Mouse (Mus musculus) erythroblast, embryonic 14.5 days (primary cell): ENCODE data around the gene Ahcyl1. TPM values are rescaled to one million over a fixed set of nuclear protein-coding genes. Genes with fewer than 3 reads are reported as not detected.
"Not testable (repeated sequence)": the region's sequence is repeated elsewhere in the genome, so short reads cannot be mapped to it uniquely, and the experiment has no call there.

Source experiments
- H3K27me3 ChIP-seq: 2 replicates; pipeline ENCODE4 v1.6.1; 2012; ENCODE audit warnings: inconsistent platforms; ENCODE audit not compliant: control insufficient read depth
- H3K36me3 ChIP-seq: 2 replicates; pipeline ENCODE4 v1.6.1; 2012; ENCODE audit warnings: mild to moderate bottlenecking, inconsistent platforms; ENCODE audit not compliant: control insufficient read depth
- H3K4me1 ChIP-seq: 2 replicates; pipeline ENCODE4 v1.6.1; 2012; ENCODE audit warnings: inconsistent platforms; ENCODE audit not compliant: control insufficient read depth
- H3K4me3 ChIP-seq: replicated peaks from 2 replicates; pipeline ENCODE3; 2012; ENCODE audit warnings: moderate library complexity, mild to moderate bottlenecking, inconsistent platforms
- H3K9me3 ChIP-seq: 2 replicates; pipeline ENCODE4 v1.6.1; 2012; ENCODE audit warnings: low read length, inconsistent platforms, mixed read lengths; ENCODE audit not compliant: control insufficient read depth
- GATA1 ChIP-seq: IDR thresholded peaks from 2 replicates; pipeline ENCODE4 v1.6.1; 2012; ENCODE audit warnings: low read length, inconsistent platforms, mixed read lengths
- TAL1 ChIP-seq: IDR thresholded peaks from 3 replicates; pipeline ENCODE4 v1.6.1; 2012; ENCODE audit warnings: low read length, inconsistent platforms, mixed read lengths
- polyA plus RNA-seq: library from polyadenylated mRNA; stranded (reverse); fragments of >175 nt; gene quantifications from 2 replicates; pipeline ENCODE4 v1.2.3, GENCODE M21; 2012

Gene Ahcyl1
- polyA plus RNA-seq, 1 experiment, result 0.44 TPM

- H3K27me3 ChIP-seq, result no peaks in the 10 kb centered on the region
- TF ChIP-seq GATA1 (no peak), TAL1 (no peak)
- H3K36me3 ChIP-seq, result peaks cover 3% of the 10 kb centered on the region; the same call in 1 of the 2 replicates
- no peaks in the 10 kb centered on the region for H3K9me3 ChIP-seq
- H3K4me1 ChIP-seq, result no peaks in the 10 kb centered on the region
- no peak overlapping the region for H3K4me3 ChIP-seq
Measured at GRCm38 (mm10) chr3:107738620-107739019, 42.3 kb upstream of the Ahcyl1 start.

- Histone ChIP-seq H3K9me3 (no peaks in the 10 kb centered on the region), H3K4me3 (no peak overlapping the region), H3K4me1 (no peaks in the 10 kb centered on the region), H3K27me3 (no peaks in the 10 kb centered on the region), H3K36me3 (peaks cover 3% of the 10 kb centered on the region; the same call in 1 of the 2 replicates)
- TF ChIP-seq GATA1 (no peak), TAL1 (no peak)
Measured at GRCm38 (mm10) chr3:107737609-107738190, 41.3 kb upstream of the Ahcyl1 start.

- not testable (repeated sequence) for H3K36me3 ChIP-seq, H3K4me3 ChIP-seq, H3K4me1 ChIP-seq, H3K27me3 ChIP-seq, H3K9me3 ChIP-seq
Measured at GRCm38 (mm10) chr3:107735620-107736019, 39.3 kb upstream of the Ahcyl1 start.

- no peak overlapping the region for H3K4me3 ChIP-seq
- no peaks in the 10 kb centered on the region for H3K27me3 ChIP-seq
- H3K36me3 ChIP-seq, result no peaks in the 10 kb centered on the region
- no peaks in the 10 kb centered on the region for H3K4me1 ChIP-seq
- H3K9me3 ChIP-seq, result no peaks in the 10 kb centered on the region
- TF ChIP-seq GATA1 (no peak), TAL1 (no peak)
Measured at GRCm38 (mm10) chr3:107733329-107733728, 37.0 kb upstream of the Ahcyl1 start.

GRCm38 (mm10) chr3:107730236-107730635 lies 33.9 kb upstream of the Ahcyl1 start:
- H3K4me1 ChIP-seq, result no peaks in the 10 kb centered on the region
- TF ChIP-seq GATA1 (no peak), TAL1 (no peak)
- H3K4me3 ChIP-seq, result no peak overlapping the region
- no peaks in the 10 kb centered on the region for H3K9me3 ChIP-seq
- H3K27me3 ChIP-seq, result no peaks in the 10 kb centered on the region
- no peaks in the 10 kb centered on the region for H3K36me3 ChIP-seq

GRCm38 (mm10) chr3:107728509-107728908 lies 32.1 kb upstream of the Ahcyl1 start:
- H3K36me3 ChIP-seq, result no peaks in the 10 kb centered on the region
- no peaks in the 10 kb centered on the region for H3K27me3 ChIP-seq
- H3K4me1 ChIP-seq, result no peaks in the 10 kb centered on the region
- TF ChIP-seq GATA1, result no peak
- TF ChIP-seq TAL1, result no peak
- no peak overlapping the region for H3K4me3 ChIP-seq
- H3K9me3 ChIP-seq, result no peaks in the 10 kb centered on the region

- H3K27me3 ChIP-seq, result no peaks in the 10 kb centered on the region
- no peak overlapping the region for H3K4me3 ChIP-seq
- H3K9me3 ChIP-seq, result no peaks in the 10 kb centered on the region
- no peaks in the 10 kb centered on the region for H3K4me1 ChIP-seq
- no peak for TF ChIP-seq TAL1
- TF ChIP-seq GATA1, result no peak
- H3K36me3 ChIP-seq, result no peaks in the 10 kb centered on the region
Measured at GRCm38 (mm10) chr3:107715971-107716370, 19.6 kb upstream of the Ahcyl1 start.

- Histone ChIP-seq H3K4me1 (no peaks in the 10 kb centered on the region), H3K9me3 (no peaks in the 10 kb centered on the region), H3K4me3 (no peak overlapping the region), H3K36me3 (no peaks in the 10 kb centered on the region), H3K27me3 (no peaks in the 10 kb centered on the region)
- no peak for TF ChIP-seq GATA1
- no peak for TF ChIP-seq TAL1
Measured at GRCm38 (mm10) chr3:107714276-107714933, 18.0 kb upstream of the Ahcyl1 start.

- Histone ChIP-seq H3K4me3 (no peak overlapping the region), H3K4me1 (no peaks in the 10 kb centered on the region), H3K9me3 (no peaks in the 10 kb centered on the region), H3K27me3 (no peaks in the 10 kb centered on the region), H3K36me3 (no peaks in the 10 kb centered on the region)
- TF ChIP-seq GATA1, result no peak
- no peak for TF ChIP-seq TAL1
Measured at GRCm38 (mm10) chr3:107712081-107712480, 15.7 kb upstream of the Ahcyl1 start.

- Histone ChIP-seq H3K27me3 (no peaks in the 10 kb centered on the region), H3K9me3 (no peaks in the 10 kb centered on the region), H3K36me3 (no peaks in the 10 kb centered on the region), H3K4me3 (no peak overlapping the region), H3K4me1 (no peaks in the 10 kb centered on the region)
- no peak for TF ChIP-seq GATA1
- TF ChIP-seq TAL1, result no peak
Measured at GRCm38 (mm10) chr3:107709156-107709555, 12.8 kb upstream of the Ahcyl1 start.
